Mouse (Mus musculus): ENCODE data around the gene Cyp17a1. TPM values are rescaled to one million over a fixed set of nuclear protein-coding genes. Genes with fewer than 3 reads are reported as not detected.

The Cyp17a1 gene
- total and polyA plus RNA-seq, 2 experiments = 85.1 to 193 TPM

DNA sequence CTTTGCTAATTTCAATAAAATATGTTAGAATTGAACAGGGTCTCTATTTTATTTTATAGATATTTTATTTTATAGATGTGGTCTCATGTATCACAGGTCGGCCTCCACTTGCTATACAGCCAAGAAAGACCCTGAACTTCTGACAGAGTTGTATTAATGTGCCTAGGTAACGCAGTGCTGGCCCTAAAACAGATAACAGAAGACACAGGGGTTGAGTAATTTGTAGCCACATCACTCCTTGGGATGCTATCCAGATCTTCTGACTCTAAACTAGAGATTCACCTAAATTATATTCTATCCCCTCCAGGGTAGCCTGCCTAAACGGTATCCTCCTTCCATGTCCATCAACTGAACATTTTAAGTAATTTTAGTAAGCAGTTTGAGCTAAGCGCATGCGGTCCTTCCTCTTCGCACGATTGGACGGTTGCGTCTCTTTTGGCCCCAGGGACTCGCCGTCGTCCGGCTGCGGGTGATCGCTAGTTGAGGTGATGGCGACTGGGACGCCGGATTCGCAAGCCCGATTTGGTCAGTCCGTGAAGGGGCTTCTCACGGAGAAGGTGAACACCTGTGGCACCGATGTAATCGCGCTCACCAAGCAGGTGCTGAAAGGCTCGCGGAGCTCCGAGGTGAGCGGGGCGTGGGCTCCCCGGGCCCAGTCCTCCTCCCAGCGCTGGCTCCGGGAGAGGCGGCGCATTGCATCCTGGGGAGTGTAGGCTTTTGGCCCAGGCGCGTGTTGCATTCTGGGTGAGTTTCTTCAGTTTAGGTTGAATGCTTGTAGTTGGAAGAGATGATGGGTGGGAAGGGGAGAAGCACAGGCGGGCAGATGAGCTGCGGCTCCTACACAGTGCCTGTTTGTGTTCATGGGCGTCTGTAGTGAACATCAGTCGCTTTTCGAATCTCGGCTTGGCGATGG, 16.7 kb upstream of the Cyp17a1 start, which contains the start of gene Borcs7:
Gene Borcs7, plus strand, starts transcription at position 447 of the 913 bp plus-strand sequence.
- peak within 1 kb of the TSS; percentile 69 for H3K27ac ChIP-seq (replicated peaks; ENCODE audit: insufficient read depth, low read depth, low read length)
- H3K36me3 ChIP-seq (ENCODE audit: control insufficient read depth, insufficient read depth, low read length) = no peaks in the 10 kb centered on the region
- peak within 1 kb of the TSS; percentile 84 for H3K9ac ChIP-seq (ENCODE audit: low read depth, low read length)
- H3K79me2 ChIP-seq (ENCODE audit: control insufficient read depth, insufficient read depth, low read length) = no peaks in the 10 kb centered on the region
- peak within 1 kb of the TSS; percentile 78 for H3K4me3 ChIP-seq (ENCODE audit: insufficient read depth, low read depth, low read length)
- H3K27me3 ChIP-seq (ENCODE audit: control insufficient read depth, insufficient read depth, low read length) = no peaks in the 10 kb centered on the region
- TF ChIP-seq POLR2A (IDR thresholded peaks at IDR 0.05; ENCODE audit: extremely low read depth, insufficient read depth, low read length) (peak; percentile 32; the same call in 1 of the 2 replicates), CTCF (IDR thresholded peaks at IDR 0.05; ENCODE audit: low read depth, low read length) (no peak)
- peak; percentile 83 for DNase-seq (ENCODE audit: extremely low read depth, low read depth, low spot score)
- WGBS = 4% methylated on average over 44 of the region's 44 CpGs
- H3K4me1 ChIP-seq (ENCODE audit: control insufficient read depth, insufficient read depth, low read length) = peaks cover 2% of the 10 kb centered on the region; the same call in 1 of the 2 replicates

DNA sequence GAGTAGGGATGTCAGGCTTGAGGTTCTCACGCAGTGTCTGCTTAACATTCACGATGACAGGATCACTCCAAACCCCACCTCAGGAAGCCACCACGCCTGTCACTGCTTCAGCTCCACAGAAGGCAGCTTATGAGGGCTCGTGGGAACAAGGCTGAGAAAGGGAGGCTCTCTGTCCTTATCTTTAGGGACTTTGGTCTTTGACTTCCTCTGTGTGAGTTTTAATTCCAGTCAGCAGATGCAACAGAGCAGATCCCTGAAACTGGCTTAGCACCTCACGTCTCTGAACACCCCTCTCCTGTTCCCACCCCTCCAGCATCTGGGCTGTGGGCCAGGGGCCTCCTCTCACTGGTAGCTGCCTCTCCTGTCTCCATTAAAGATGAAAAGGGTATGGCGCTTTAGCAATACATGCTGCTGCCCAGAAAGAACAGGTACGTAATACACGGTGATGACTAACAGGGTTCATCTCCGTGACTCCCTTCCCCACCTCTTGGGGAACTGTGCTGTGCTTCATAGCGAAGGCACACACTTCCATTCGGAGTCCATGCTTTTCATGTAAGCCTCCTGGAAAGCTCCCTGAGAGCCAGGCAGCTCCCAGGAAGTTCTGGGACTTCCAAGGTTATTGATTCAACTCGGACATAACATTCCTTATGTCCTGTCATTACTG, 6.9 kb upstream of the Cyp17a1 start:
- no peaks in the 10 kb centered on the region for H3K79me2 ChIP-seq (ENCODE audit: control insufficient read depth, insufficient read depth, low read length)
- 60% methylated on average over 12 of the region's 12 CpGs for WGBS
- H3K4me3 ChIP-seq (ENCODE audit: insufficient read depth, low read depth, low read length) = no peak overlapping the region
- H3K27me3 ChIP-seq (ENCODE audit: control insufficient read depth, insufficient read depth, low read length) = no peaks in the 10 kb centered on the region
- TF ChIP-seq CTCF (IDR thresholded peaks at IDR 0.05; ENCODE audit: low read depth, low read length) = no peak
- no peak for TF ChIP-seq POLR2A (IDR thresholded peaks at IDR 0.05; ENCODE audit: extremely low read depth, insufficient read depth, low read length)
- no peak for DNase-seq (ENCODE audit: extremely low read depth, low read depth, low spot score)
- H3K36me3 ChIP-seq (ENCODE audit: control insufficient read depth, insufficient read depth, low read length) = no peaks in the 10 kb centered on the region
- no peak overlapping the region for H3K27ac ChIP-seq (replicated peaks; ENCODE audit: insufficient read depth, low read depth, low read length)
- peaks cover 26% of the 10 kb centered on the region for H3K4me1 ChIP-seq (ENCODE audit: control insufficient read depth, insufficient read depth, low read length)
- H3K9ac ChIP-seq (ENCODE audit: low read depth, low read length) = no peak overlapping the region

DNA sequence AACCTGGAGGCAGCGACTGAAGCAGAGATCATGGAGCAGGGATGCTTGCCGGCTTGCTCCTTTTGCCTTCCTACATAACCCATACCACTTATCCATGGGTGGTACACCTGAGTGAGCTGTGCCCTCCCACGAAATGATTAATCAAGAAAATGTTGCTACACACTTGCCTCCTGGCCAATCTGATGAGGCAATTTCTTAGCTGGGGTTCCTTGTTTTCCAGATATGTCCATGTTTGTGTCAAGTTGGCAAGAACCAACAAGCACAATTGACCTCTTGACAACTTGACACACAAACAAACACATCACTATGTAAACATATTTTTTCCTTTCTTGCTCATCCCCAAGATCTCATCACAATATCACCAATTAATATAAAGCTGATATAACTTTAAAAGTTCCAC, 2.7 kb upstream of the Cyp17a1 start:
- 27% methylated on average over 3 of the region's 3 CpGs for WGBS
- Histone ChIP-seq H3K27ac (replicated peaks; ENCODE audit: insufficient read depth, low read depth, low read length) (peak overlapping the region; percentile 47), H3K4me1 (ENCODE audit: control insufficient read depth, insufficient read depth, low read length) (peaks cover 25% of the 10 kb centered on the region), H3K27me3 (ENCODE audit: control insufficient read depth, insufficient read depth, low read length) (no peaks in the 10 kb centered on the region), H3K36me3 (ENCODE audit: control insufficient read depth, insufficient read depth, low read length) (no peaks in the 10 kb centered on the region), H3K4me3 (ENCODE audit: insufficient read depth, low read depth, low read length) (no peak overlapping the region), H3K9ac (ENCODE audit: low read depth, low read length) (no peak overlapping the region), H3K79me2 (ENCODE audit: control insufficient read depth, insufficient read depth, low read length) (no peaks in the 10 kb centered on the region)
- no peak for TF ChIP-seq CTCF (IDR thresholded peaks at IDR 0.05; ENCODE audit: low read depth, low read length)
- no peak for TF ChIP-seq POLR2A (IDR thresholded peaks at IDR 0.05; ENCODE audit: extremely low read depth, insufficient read depth, low read length)
- peak; percentile 90 for DNase-seq (ENCODE audit: extremely low read depth, low read depth, low spot score)

DNA sequence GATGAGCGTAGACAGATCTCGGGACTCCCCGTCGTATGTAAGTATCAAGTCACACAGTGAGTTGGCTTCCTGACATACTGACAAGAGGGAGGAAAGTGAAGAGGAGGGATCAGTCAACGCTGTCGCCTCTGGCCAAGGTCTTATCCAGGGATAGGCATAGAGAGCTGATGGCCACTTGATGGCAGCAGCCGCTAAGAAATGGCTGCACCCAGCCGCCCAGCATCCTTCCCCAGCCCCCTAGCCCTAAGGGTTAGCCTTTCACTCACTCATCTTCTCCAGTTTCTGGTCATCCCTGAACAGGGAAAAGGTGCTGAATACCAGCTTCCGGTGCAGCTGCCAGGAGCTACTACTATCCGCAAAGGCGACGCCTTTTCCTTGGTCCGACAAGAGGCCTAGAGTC, 2.3 kb downstream of the Cyp17a1 start:
- no peak for TF ChIP-seq POLR2A (IDR thresholded peaks at IDR 0.05; ENCODE audit: extremely low read depth, insufficient read depth, low read length)
- TF ChIP-seq CTCF (IDR thresholded peaks at IDR 0.05; ENCODE audit: low read depth, low read length) = peak; percentile 96
- peak; percentile 53 for DNase-seq (ENCODE audit: extremely low read depth, low read depth, low spot score)
- 31% methylated on average over 13 of the region's 13 CpGs for WGBS

DNA sequence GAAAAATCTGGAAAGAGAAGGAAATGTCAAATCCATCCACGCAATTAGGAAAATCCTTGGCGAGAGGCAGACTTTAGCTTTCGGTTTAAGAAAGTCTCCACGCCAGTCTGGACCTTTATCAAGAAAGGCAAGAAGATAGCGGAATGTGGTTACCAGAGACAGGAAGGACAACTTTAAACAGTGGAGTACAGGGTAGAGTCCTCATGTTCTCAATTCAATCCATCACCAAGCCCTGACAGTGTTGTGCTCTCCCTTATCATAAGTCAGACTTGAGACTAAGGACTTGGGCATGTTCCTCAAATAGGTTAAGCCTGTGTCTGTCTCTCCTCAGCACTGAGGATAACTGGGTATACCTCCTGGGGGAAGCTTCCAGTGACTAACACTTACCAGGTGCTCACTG, 3.2 kb downstream of the Cyp17a1 start:
- WGBS = 79% methylated on average over 5 of the region's 5 CpGs
- Histone ChIP-seq H3K27ac (replicated peaks; ENCODE audit: insufficient read depth, low read depth, low read length) (no peak overlapping the region), H3K4me1 (ENCODE audit: control insufficient read depth, insufficient read depth, low read length) (peaks cover 32% of the 10 kb centered on the region)

More for the DNA sequence above, 2.3 kb downstream of the Cyp17a1 start:
- Histone ChIP-seq H3K36me3 (ENCODE audit: control insufficient read depth, insufficient read depth, low read length) (no peaks in the 10 kb centered on the region), H3K27ac (replicated peaks; ENCODE audit: insufficient read depth, low read depth, low read length) (no peak overlapping the region), H3K4me3 (ENCODE audit: insufficient read depth, low read depth, low read length) (no peak overlapping the region), H3K9ac (ENCODE audit: low read depth, low read length) (no peak overlapping the region), H3K4me1 (ENCODE audit: control insufficient read depth, insufficient read depth, low read length) (peaks cover 39% of the 10 kb centered on the region), H3K27me3 (ENCODE audit: control insufficient read depth, insufficient read depth, low read length) (no peaks in the 10 kb centered on the region), H3K79me2 (ENCODE audit: control insufficient read depth, insufficient read depth, low read length) (no peaks in the 10 kb centered on the region)

More for the DNA sequence above, 3.2 kb downstream of the Cyp17a1 start:
- peak; percentile 15 for DNase-seq (ENCODE audit: extremely low read depth, low read depth, low spot score)
- no peaks in the 10 kb centered on the region for H3K27me3 ChIP-seq (ENCODE audit: control insufficient read depth, insufficient read depth, low read length)
- no peaks in the 10 kb centered on the region for H3K79me2 ChIP-seq (ENCODE audit: control insufficient read depth, insufficient read depth, low read length)
- H3K36me3 ChIP-seq (ENCODE audit: control insufficient read depth, insufficient read depth, low read length) = no peaks in the 10 kb centered on the region
- no peak overlapping the region for H3K4me3 ChIP-seq (ENCODE audit: insufficient read depth, low read depth, low read length)
- H3K9ac ChIP-seq (ENCODE audit: low read depth, low read length) = peak overlapping the region; percentile 19; the same call in 1 of the 2 replicates
- TF ChIP-seq POLR2A (IDR thresholded peaks at IDR 0.05; ENCODE audit: extremely low read depth, insufficient read depth, low read length) (no peak), CTCF (IDR thresholded peaks at IDR 0.05; ENCODE audit: low read depth, low read length) (no peak)

All from liver, adult 2 months (tissue).